Mouse (Mus musculus): ENCODE results near the gene Usp18. TPM values are rescaled to one million over a fixed set of nuclear protein-coding genes. Genes with fewer than 3 reads are reported as not detected.

Usp18 gene
- polyA plus RNA-seq, 1 experiment from 2014 or later, result 8.8 TPM

DNA sequence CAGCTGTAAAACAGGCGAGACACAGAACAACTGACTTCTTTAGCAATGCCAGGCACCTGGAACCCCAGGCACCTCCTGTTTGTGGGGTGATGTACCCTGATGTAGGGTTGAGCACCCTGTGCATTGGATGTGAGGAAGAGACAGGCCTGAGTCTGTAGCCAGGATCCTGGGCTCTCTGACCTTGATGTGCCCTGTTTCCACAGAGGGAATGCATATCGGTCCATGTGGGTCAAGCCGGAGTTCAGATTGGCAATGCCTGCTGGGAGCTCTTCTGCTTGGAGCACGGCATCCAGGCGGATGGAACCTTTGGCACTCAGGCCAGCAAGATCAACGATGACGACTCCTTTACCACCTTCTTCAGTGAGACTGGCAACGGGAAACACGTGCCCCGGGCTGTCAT, 25.5 kb upstream of the Usp18 start:
- Histone ChIP-seq H3K4me1 (ENCODE audit: control insufficient read depth, low read depth, low read length) (peaks cover 3% of the 10 kb centered on the region), H3K9me3 (replicated peaks; ENCODE audit: control insufficient read depth, low read length) (no peaks in the 10 kb centered on the region), H3K36me3 (ENCODE audit: control insufficient read depth, insufficient read depth) (no peaks in the 10 kb centered on the region), H3K27ac (ENCODE audit: low read length) (no peak overlapping the region), H3K27me3 (ENCODE audit: control insufficient read depth, insufficient read depth, low read depth, low read length) (no peaks in the 10 kb centered on the region), H3K4me2 (ENCODE audit: low read depth, low read length) (no peak overlapping the region), H3K9ac (ENCODE audit: low read depth, low read length) (no peak overlapping the region), H3K4me3 (ENCODE audit: low read depth, low read length) (no peak overlapping the region)
- 78% methylated on average over 10 of the region's 10 CpGs for WGBS (ENCODE audit: insufficient replicate concordance)
- no peak for ATAC-seq (ENCODE audit: low read depth)

DNA sequence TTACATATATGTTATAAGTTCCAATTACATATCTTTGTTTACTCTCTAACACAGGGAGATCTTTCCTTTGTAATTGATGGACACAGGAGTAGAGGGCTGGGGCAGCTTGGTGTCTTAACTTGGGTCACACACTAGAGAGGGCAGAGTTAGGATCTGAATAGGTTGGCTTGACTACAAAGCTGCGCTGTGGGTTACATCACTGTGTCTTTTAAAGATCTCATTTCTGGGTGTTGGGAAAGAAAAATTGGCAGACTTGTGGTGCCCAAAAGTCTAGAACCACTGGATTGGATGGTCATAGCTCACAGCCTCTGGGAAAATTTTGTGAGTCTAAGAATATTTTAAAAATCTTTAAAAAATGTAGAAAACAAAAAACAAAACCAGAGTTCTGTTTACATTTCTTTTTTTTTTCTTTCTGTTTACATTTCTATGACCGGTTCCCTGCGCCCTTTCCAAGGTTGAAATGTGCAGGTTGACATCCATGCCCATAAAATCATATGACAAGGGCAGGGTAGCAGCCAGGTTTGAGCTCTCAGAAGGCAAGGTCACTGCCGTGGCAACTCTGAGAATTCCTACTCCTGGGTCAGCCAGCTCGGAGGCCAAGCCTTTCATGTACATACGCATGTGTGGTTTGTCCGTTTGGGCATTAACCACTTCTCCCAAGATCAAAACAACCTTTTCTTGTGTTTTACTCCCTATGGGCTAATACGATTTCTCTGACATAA, 23.7 kb upstream of the Usp18 start:
- Histone ChIP-seq H3K9ac (ENCODE audit: low read depth, low read length) (no peak overlapping the region), H3K27me3 (ENCODE audit: control insufficient read depth, insufficient read depth, low read depth, low read length) (no peaks in the 10 kb centered on the region), H3K9me3 (replicated peaks; ENCODE audit: control insufficient read depth, low read length) (no peaks in the 10 kb centered on the region), H3K4me3 (ENCODE audit: low read depth, low read length) (no peak overlapping the region), H3K4me2 (ENCODE audit: low read depth, low read length) (no peak overlapping the region), H3K4me1 (ENCODE audit: control insufficient read depth, low read depth, low read length) (peaks cover 15% of the 10 kb centered on the region), H3K27ac (ENCODE audit: low read length) (no peak overlapping the region), H3K36me3 (ENCODE audit: control insufficient read depth, insufficient read depth) (no peaks in the 10 kb centered on the region)
- no peak for ATAC-seq (ENCODE audit: low read depth)
- WGBS (ENCODE audit: insufficient replicate concordance), result 60% methylated on average over 8 of the region's 8 CpGs

DNA sequence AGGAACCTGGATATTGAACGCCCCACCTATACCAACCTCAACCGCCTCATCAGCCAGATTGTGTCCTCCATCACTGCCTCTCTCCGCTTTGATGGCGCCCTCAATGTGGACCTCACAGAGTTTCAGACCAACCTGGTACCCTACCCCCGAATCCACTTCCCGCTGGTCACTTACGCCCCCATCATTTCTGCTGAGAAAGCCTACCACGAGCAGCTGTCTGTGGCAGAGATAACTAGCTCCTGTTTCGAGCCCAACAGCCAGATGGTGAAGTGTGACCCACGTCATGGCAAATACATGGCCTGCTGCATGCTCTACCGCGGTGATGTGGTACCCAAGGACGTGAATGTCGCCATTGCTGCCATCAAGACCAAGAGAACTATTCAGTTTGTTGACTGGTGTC, 22.7 kb upstream of the Usp18 start:
- Histone ChIP-seq H3K9me3 (replicated peaks; ENCODE audit: control insufficient read depth, low read length) (no peaks in the 10 kb centered on the region), H3K4me3 (ENCODE audit: low read depth, low read length) (no peak overlapping the region), H3K27ac (ENCODE audit: low read length) (no peak overlapping the region), H3K27me3 (ENCODE audit: control insufficient read depth, insufficient read depth, low read depth, low read length) (no peaks in the 10 kb centered on the region), H3K4me1 (ENCODE audit: control insufficient read depth, low read depth, low read length) (peaks cover 15% of the 10 kb centered on the region), H3K36me3 (ENCODE audit: control insufficient read depth, insufficient read depth) (no peaks in the 10 kb centered on the region), H3K4me2 (ENCODE audit: low read depth, low read length) (no peak overlapping the region), H3K9ac (ENCODE audit: low read depth, low read length) (no peak overlapping the region)
- ATAC-seq (ENCODE audit: low read depth), result no peak
- WGBS (ENCODE audit: insufficient replicate concordance), result 77% methylated on average over 14 of the region's 14 CpGs

GRCm38 (mm10) chr6:121224067-121224466, 21.6 kb upstream of the Usp18 start:
- Histone ChIP-seq H3K4me3 (ENCODE audit: low read depth, low read length) (no peak overlapping the region), H3K36me3 (ENCODE audit: control insufficient read depth, insufficient read depth) (no peaks in the 10 kb centered on the region), H3K9ac (ENCODE audit: low read depth, low read length) (no peak overlapping the region), H3K27me3 (ENCODE audit: control insufficient read depth, insufficient read depth, low read depth, low read length) (no peaks in the 10 kb centered on the region), H3K4me2 (ENCODE audit: low read depth, low read length) (no peak overlapping the region), H3K27ac (ENCODE audit: low read length) (no peak overlapping the region), H3K4me1 (ENCODE audit: control insufficient read depth, low read depth, low read length) (peaks cover 15% of the 10 kb centered on the region), H3K9me3 (replicated peaks; ENCODE audit: control insufficient read depth, low read length) (no peaks in the 10 kb centered on the region)
- 38% methylated on average over 5 of the region's 5 CpGs for WGBS (ENCODE audit: insufficient replicate concordance)
- no peak for ATAC-seq (ENCODE audit: low read depth)

- no peak overlapping the region for H3K4me2 ChIP-seq (ENCODE audit: low read depth, low read length)
- no peaks in the 10 kb centered on the region for H3K9me3 ChIP-seq (replicated peaks; ENCODE audit: control insufficient read depth, low read length)
- H3K27ac ChIP-seq (ENCODE audit: low read length), result no peak overlapping the region
- no peak overlapping the region for H3K9ac ChIP-seq (ENCODE audit: low read depth, low read length)
- no peak overlapping the region for H3K4me3 ChIP-seq (ENCODE audit: low read depth, low read length)
- 7% methylated on average over 6 of the region's 6 CpGs for WGBS (ENCODE audit: insufficient replicate concordance)
- no peaks in the 10 kb centered on the region for H3K27me3 ChIP-seq (ENCODE audit: control insufficient read depth, insufficient read depth, low read depth, low read length)
- no peaks in the 10 kb centered on the region for H3K36me3 ChIP-seq (ENCODE audit: control insufficient read depth, insufficient read depth)
- peaks cover 15% of the 10 kb centered on the region for H3K4me1 ChIP-seq (ENCODE audit: control insufficient read depth, low read depth, low read length)
- ATAC-seq (ENCODE audit: low read depth), result 0 out of 2 replicates have a peak, but pooled peaks have one; percentile 26
Observed at GRCm38 (mm10) chr6:121224993-121225392, 20.7 kb upstream of the Usp18 start.

GRCm38 (mm10) chr6:121226043-121226442, 19.7 kb upstream of the Usp18 start:
- Histone ChIP-seq H3K4me1 (ENCODE audit: control insufficient read depth, low read depth, low read length) (peaks cover 15% of the 10 kb centered on the region), H3K9me3 (replicated peaks; ENCODE audit: control insufficient read depth, low read length) (no peaks in the 10 kb centered on the region), H3K9ac (ENCODE audit: low read depth, low read length) (no peak overlapping the region), H3K36me3 (ENCODE audit: control insufficient read depth, insufficient read depth) (no peaks in the 10 kb centered on the region), H3K27me3 (ENCODE audit: control insufficient read depth, insufficient read depth, low read depth, low read length) (no peaks in the 10 kb centered on the region), H3K4me2 (ENCODE audit: low read depth, low read length) (no peak overlapping the region), H3K4me3 (ENCODE audit: low read depth, low read length) (no peak overlapping the region), H3K27ac (ENCODE audit: low read length) (no peak overlapping the region)
- no peak for ATAC-seq (ENCODE audit: low read depth)
- WGBS (ENCODE audit: insufficient replicate concordance), result 20% methylated on average over 4 of the region's 4 CpGs

DNA sequence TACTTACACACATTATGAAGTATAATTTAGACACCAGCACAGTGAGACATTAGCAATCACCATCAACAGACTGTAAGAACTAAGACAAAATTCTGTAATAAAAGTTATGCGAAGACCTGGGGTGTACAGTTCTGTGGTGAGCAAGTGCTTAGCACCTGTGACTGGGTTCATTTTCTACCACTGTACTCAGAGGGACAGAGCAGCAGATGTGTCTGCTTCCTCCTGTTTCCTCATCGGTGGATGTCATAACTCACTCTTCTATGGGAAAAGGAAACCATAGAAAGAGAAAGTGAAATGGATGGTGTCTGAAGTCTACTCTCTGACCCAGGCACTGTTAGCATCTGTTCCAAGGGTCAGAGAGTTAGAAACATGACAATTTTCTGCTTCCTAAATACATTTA, 19.0 kb upstream of the Usp18 start:
- H3K4me2 ChIP-seq (ENCODE audit: low read depth, low read length), result no peak overlapping the region
- peak; percentile 59 for ATAC-seq (ENCODE audit: low read depth)
- WGBS (ENCODE audit: insufficient replicate concordance), result 40% methylated on average over 2 of the region's 2 CpGs
- no peak overlapping the region for H3K9ac ChIP-seq (ENCODE audit: low read depth, low read length)
- no peak overlapping the region for H3K27ac ChIP-seq (ENCODE audit: low read length)
- no peaks in the 10 kb centered on the region for H3K36me3 ChIP-seq (ENCODE audit: control insufficient read depth, insufficient read depth)
- no peak overlapping the region for H3K4me3 ChIP-seq (ENCODE audit: low read depth, low read length)
- H3K27me3 ChIP-seq (ENCODE audit: control insufficient read depth, insufficient read depth, low read depth, low read length), result no peaks in the 10 kb centered on the region
- peaks cover 15% of the 10 kb centered on the region for H3K4me1 ChIP-seq (ENCODE audit: control insufficient read depth, low read depth, low read length)
- H3K9me3 ChIP-seq (replicated peaks; ENCODE audit: control insufficient read depth, low read length), result no peaks in the 10 kb centered on the region

- Histone ChIP-seq H3K27me3 (ENCODE audit: control insufficient read depth, insufficient read depth, low read depth, low read length) (no peaks in the 10 kb centered on the region), H3K4me1 (ENCODE audit: control insufficient read depth, low read depth, low read length) (peaks cover 15% of the 10 kb centered on the region), H3K4me3 (ENCODE audit: low read depth, low read length) (no peak overlapping the region), H3K36me3 (ENCODE audit: control insufficient read depth, insufficient read depth) (no peaks in the 10 kb centered on the region), H3K9me3 (replicated peaks; ENCODE audit: control insufficient read depth, low read length) (no peaks in the 10 kb centered on the region), H3K27ac (ENCODE audit: low read length) (no peak overlapping the region), H3K4me2 (ENCODE audit: low read depth, low read length) (no peak overlapping the region), H3K9ac (ENCODE audit: low read depth, low read length) (no peak overlapping the region)
- 45% methylated on average over 8 of the region's 8 CpGs for WGBS (ENCODE audit: insufficient replicate concordance)
- ATAC-seq (ENCODE audit: low read depth), result no peak
Observed at GRCm38 (mm10) chr6:121228421-121228820, 17.3 kb upstream of the Usp18 start.

DNA sequence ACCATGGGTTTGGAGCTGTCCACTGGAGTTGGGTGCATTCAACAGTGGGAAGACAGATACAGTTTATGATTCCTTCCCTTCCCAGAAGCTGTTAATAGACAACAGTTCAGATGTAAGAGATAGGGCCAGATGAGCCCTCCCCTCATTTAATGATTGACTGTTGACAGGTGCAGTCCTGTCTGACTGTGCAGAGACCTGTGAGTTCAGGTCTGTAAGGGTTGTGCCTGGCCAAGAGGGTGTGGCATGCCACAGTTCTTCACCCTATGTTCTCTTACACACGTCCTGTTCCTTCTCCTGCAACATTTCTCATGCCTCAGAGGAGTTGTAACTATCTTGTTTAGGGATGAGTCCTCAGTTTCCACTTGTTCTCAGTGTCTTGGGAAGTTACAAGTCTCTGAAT, 13.1 kb upstream of the Usp18 start:
- no peak for ATAC-seq (ENCODE audit: low read depth)
- Histone ChIP-seq H3K4me3 (ENCODE audit: low read depth, low read length) (no peak overlapping the region), H3K4me1 (ENCODE audit: control insufficient read depth, low read depth, low read length) (no peaks in the 10 kb centered on the region; the same call in 1 of the 2 replicates), H3K9me3 (replicated peaks; ENCODE audit: control insufficient read depth, low read length) (no peaks in the 10 kb centered on the region), H3K4me2 (ENCODE audit: low read depth, low read length) (no peak overlapping the region), H3K27ac (ENCODE audit: low read length) (no peak overlapping the region), H3K9ac (ENCODE audit: low read depth, low read length) (no peak overlapping the region), H3K36me3 (ENCODE audit: control insufficient read depth, insufficient read depth) (no peaks in the 10 kb centered on the region), H3K27me3 (ENCODE audit: control insufficient read depth, insufficient read depth, low read depth, low read length) (no peaks in the 10 kb centered on the region)
- 42% methylated on average over 1 of the region's 1 CpGs for WGBS (ENCODE audit: insufficient replicate concordance)
